Mouse (Mus musculus) stomach, postnatal 0 days (tissue): ENCODE data around the gene Arxes1.

ENCODE experiments used
- CTCF ChIP-seq: IDR thresholded peaks from 2 replicates; pipeline ENCODE4 v1.5.1; 2016; ENCODE audit warnings: antibody characterized with exemption, low read depth, mild to moderate bottlenecking, moderate library complexity
- EP300 ChIP-seq: optimal IDR thresholded peaks from 2 replicates; pipeline ENCODE3; 2016; ENCODE audit warnings: antibody characterized with exemption

GRCm38 (mm10) chrX:136007199-136007843 is 25.8 kb upstream of the Arxes1 start:
- no peak for TF ChIP-seq CTCF
- no peak for TF ChIP-seq EP300
